Mouse (Mus musculus) adrenal gland, adult 18-20 months (tissue): Measurements from ENCODE around the gene Dnajb2. TPM values are rescaled to one million over a fixed set of nuclear protein-coding genes. Genes with fewer than 3 reads are reported as not detected.

Source experiments
- DNase-seq, 2 experiments: peaks; one replicate each; pipeline ENCODE4 v3.0.0; 2021 to 2022; ENCODE audit warnings: low spot score in 2 of 2
- microRNA-seq, 2 experiments: library from miRNA; unstranded; fragments of <30 nt; microRNA quantifications; one replicate each; pipeline ENCODE4 v1.2.0; 2021; ENCODE audit warnings: borderline number of aligned reads in 2 of 2
- total RNA-seq, 2 experiments: library from RNA; stranded (reverse); gene quantifications; 1 replicate in 1 of 2; 2 replicates in 1 of 2; pipeline ENCODE4 v1.2.3; 2021

The Dnajb2 gene
- total RNA-seq, 2 experiments from 2014 or later = 118 to 204 TPM

GRCm38 (mm10) chr1:75291321-75291720 lies 55.1 kb downstream of the Dnajb2 start:
- DNase-seq = no peak

GRCm38 (mm10) chr1:75292476-75293330 lies 56.5 kb downstream of the Dnajb2 start:
- no peak for DNase-seq

- DNase-seq = no peak
Observed at GRCm38 (mm10) chr1:75293331-75293701, 57.1 kb downstream of the Dnajb2 start.

GRCm38 (mm10) chr1:75294294-75294693 lies 58.1 kb downstream of the Dnajb2 start:
- DNase-seq = no peak

Small RNA genes within 50 kb of the gene (microRNA-seq; reads per million reads assigned to microRNA genes)
- 0 reads per million in 2 experiments for gene Gm27943

Other genes with a start within 250 kb of the Dnajb2 start
- gene Nhej1, start 111.2 kb upstream of the Dnajb2 start, total RNA-seq = 1 to 10 TPM; 6.1 to 7.4 TPM
- under 1 TPM; 0.32 to 0.63 TPM for gene Slc23a3, start 102.5 kb upstream of the Dnajb2 start, total RNA-seq
- 10 to 100 TPM; 32.3 to 33.2 TPM for gene Cnppd1, start 93.7 kb upstream of the Dnajb2 start, total RNA-seq
- 10 to 100 TPM; 86.5 to 95.1 TPM for gene Retreg2, start 93.6 kb upstream of the Dnajb2 start, total RNA-seq
- gene Zfand2b, start 67.8 kb upstream of the Dnajb2 start, total RNA-seq = 10 to 100 TPM; 29.4 to 31.8 TPM
- 10 to 100 TPM; 23.1 to 23.3 TPM for gene Abcb6, start 56.0 kb upstream of the Dnajb2 start, total RNA-seq
- gene Ankzf1, start 44.3 kb upstream of the Dnajb2 start, total RNA-seq = 10 to 100 TPM; 13.0 to 18.5 TPM
- 10 to 100 TPM; 38.0 to 42.7 TPM for gene Atg9a, start 44.2 kb upstream of the Dnajb2 start, total RNA-seq
- gene Glb1l, start 25.6 kb upstream of the Dnajb2 start, total RNA-seq = 10 to 100 TPM; 16.6 to 22.8 TPM
- gene Stk16, start 25.6 kb upstream of the Dnajb2 start, total RNA-seq = 100 to 1,000 TPM; 117 to 119 TPM
- 100 to 1,000 TPM in 1 of 2 experiments, 10 to 100 TPM in 1; 48.9 to 119 TPM for gene Tuba4a, start 16.5 kb upstream of the Dnajb2 start, total RNA-seq
- gene A630095N17Rik, start 4.3 kb upstream of the Dnajb2 start, total RNA-seq = not detected
- 10 to 100 TPM; 51.0 to 59.5 TPM for gene Ptprn, start 28.1 kb downstream of the Dnajb2 start, total RNA-seq
- 100 to 1,000 TPM; 141 to 165 TPM for gene Resp18, start 42.0 kb downstream of the Dnajb2 start, total RNA-seq
- 10 to 100 TPM; 90.1 to 90.6 TPM for gene Dnpep, start 81.6 kb downstream of the Dnajb2 start, total RNA-seq
- gene Des, start 123.9 kb downstream of the Dnajb2 start, total RNA-seq = 10 to 100 TPM; 15.9 to 21.3 TPM
- gene Speg, start 138.9 kb downstream of the Dnajb2 start, total RNA-seq = 10 to 100 TPM in 1 of 2 experiments, 1 to 10 TPM in 1; 7.3 to 10.8 TPM
- gene Gmppa, start 199.5 kb downstream of the Dnajb2 start, total RNA-seq = 10 to 100 TPM; 53.2 to 56.1 TPM
- gene Asic4, start 214.0 kb downstream of the Dnajb2 start, total RNA-seq = 1 to 10 TPM; 5.1 to 8.1 TPM
- 10 to 100 TPM; 58.9 to 59.1 TPM for gene Chpf, start 242.9 kb downstream of the Dnajb2 start, total RNA-seq
- gene Tmem198, start 243.1 kb downstream of the Dnajb2 start, total RNA-seq = 1 to 10 TPM; 3.5 to 6.2 TPM